Mouse (Mus musculus) liver, embryonic 14.5 days (tissue): ENCODE measurements around the gene 4930426L09Rik. TPM values are rescaled to one million over a fixed set of nuclear protein-coding genes. Genes with fewer than 3 reads are reported as not detected.

ENCODE experiments used
- ATAC-seq: fragments of 200-750 bp; cut with Nextera tagmentation; 2 replicates; pipeline ENCODE4 v1.8.0; 2017; ENCODE audit warnings: moderate number of reproducible peaks, mild to moderate bottlenecking, moderate library complexity; ENCODE audit not compliant: insufficient read depth
- DNase-seq, 3 experiments: peaks; one replicate each; pipeline ENCODE4 v3.0.0-alpha.2; 2012 to 2013; ENCODE audit warnings: low read depth in 3 of 3, low spot score in 3 of 3
- H3K27ac ChIP-seq: fragments of 300-500 bp; sonication (generic); 2 replicates; pipeline ENCODE4 v1.5.1; 2014; ENCODE audit warnings: moderate library complexity, mild to moderate bottlenecking, control low read depth, inconsistent platforms
- H3K27me3 ChIP-seq: fragments of 300-500 bp; sonication (generic); 2 replicates; pipeline ENCODE4 v1.6.1; 2014; ENCODE audit warnings: mild to moderate bottlenecking, low read length, moderate library complexity; ENCODE audit not compliant: control insufficient read depth, insufficient read depth
- H3K36me3 ChIP-seq: fragments of 300-500 bp; sonication (generic); replicated peaks from 2 replicates; pipeline ENCODE4 v1.6.1; 2014; ENCODE audit warnings: low read depth; ENCODE audit not compliant: control insufficient read depth, insufficient read depth
- H3K4me1 ChIP-seq, 2 experiments: fragments of 200-500 bp in 1 of 2; fragments of 300-500 bp in 1 of 2; sonication (generic) in 1 of 2; replicated peaks; 2 replicates each; pipeline ENCODE4 v1.6.1; 2012 to 2014; ENCODE audit warnings: antibody characterized with exemption in 1 of 2, inconsistent platforms in 1 of 2, low read length in 1 of 2; ENCODE audit not compliant: control insufficient read depth in 2 of 2, insufficient read depth in 2 of 2
- H3K4me2 ChIP-seq: fragments of 300-500 bp; sonication (generic); 2 replicates; pipeline ENCODE4 v1.6.1; 2014; ENCODE audit warnings: low read depth, mild to moderate bottlenecking, control low read depth, moderate library complexity
- H3K4me3 ChIP-seq, 2 experiments: fragments of 200-500 bp in 1 of 2; fragments of 300-500 bp in 1 of 2; sonication (generic) in 1 of 2; 2 replicates each; pipeline ENCODE4 v1.5.1; 2012 to 2014; ENCODE audit warnings: low read depth in 2 of 2, low read length in 2 of 2, mild to moderate bottlenecking in 2 of 2, control low read depth in 1 of 2, inconsistent platforms in 1 of 2, moderate library complexity in 1 of 2; ENCODE audit not compliant: insufficient read depth in 1 of 2
- H3K9ac ChIP-seq: fragments of 300-500 bp; sonication (generic); replicated peaks from 2 replicates; pipeline ENCODE4 v1.6.1; 2014; ENCODE audit warnings: mild to moderate bottlenecking, control low read depth, moderate library complexity
- H3K9me3 ChIP-seq: fragments of 300-500 bp; sonication (generic); 2 replicates; pipeline ENCODE4 v1.6.1; 2016; ENCODE audit warnings: low read length, mixed read lengths; ENCODE audit not compliant: control insufficient read depth
- CTCF ChIP-seq: IDR thresholded peaks from 2 replicates; pipeline ENCODE4 v1.5.1; 2016; ENCODE audit warnings: antibody characterized with exemption, low read depth, control low read depth
- EP300 ChIP-seq: IDR thresholded peaks from 2 replicates; pipeline ENCODE4 v1.6.1; 2016; ENCODE audit warnings: antibody characterized with exemption, low read depth
- WGBS: fragments of 180-500 bp; shearing (Covaris S2); extraction: QIAGEN DNeasy Blood & Tissue Kit; methylation state at CpG from one replicate; pipeline ENCODE4 v1.1.7; 2014; ENCODE audit not compliant: insufficient replicate concordance; 5-methylcytosine and 5-hydroxymethylcytosine counted together
- polyA plus RNA-seq, 2 experiments: library from polyadenylated mRNA; depleted of rRNA in 1 of 2; stranded (reverse) in 1 of 2; unstranded in 1 of 2; fragments of >200 nt; fragmentation: Nextera tagmentation in 1 of 2; extraction: Ambion mirVana in 1 of 2; gene quantifications; 2 replicates each; pipeline versions ENCODE4 v1.2.1 to v1.2.3; 2012 to 2014

The 4930426L09Rik gene
- polyA plus RNA-seq, 2 experiments: 0.22 to 0.28 TPM

GRCm38 (mm10) chr2:18967451-18968063 is 30.6 kb upstream of the 4930426L09Rik start:
- DNase-seq (no peak), ATAC-seq (no peak)
- H3K27me3 ChIP-seq: no peaks in the 10 kb centered on the region
- no peaks in the 10 kb centered on the region for H3K9me3 ChIP-seq
- no peaks in the 10 kb centered on the region; the same call in 1 of the 2 replicates for H3K36me3 ChIP-seq
- no peak for TF ChIP-seq EP300
- no peak for TF ChIP-seq CTCF
- H3K4me1 ChIP-seq: peaks cover 41 to 53% of the 10 kb centered on the region in 2 experiments
- no peak overlapping the region for H3K4me2 ChIP-seq
- H3K27ac ChIP-seq: no peak overlapping the region
- no peak overlapping the region for H3K9ac ChIP-seq
- 86% methylated on average over 5 of the region's 5 CpGs for WGBS
- H3K4me3 ChIP-seq: no peak overlapping the region

- H3K9me3 ChIP-seq: peaks cover 4% of the 10 kb centered on the region
- peak overlapping the region in 1 of 2 experiments; percentile 25; a peak in 2 of 4 replicates for H3K4me3 ChIP-seq
- no peaks in the 10 kb centered on the region; the same call in 1 of the 2 replicates for H3K36me3 ChIP-seq
- WGBS: 13% methylated on average over 5 of the region's 5 CpGs
- DNase-seq: peak; percentile 50 to 60 (median 56)
- peak overlapping the region; percentile 54 for H3K9ac ChIP-seq
- TF ChIP-seq EP300 (peak; percentile 84), CTCF (no peak)
- peak; percentile 95 for ATAC-seq
- H3K27me3 ChIP-seq: no peaks in the 10 kb centered on the region
- H3K4me2 ChIP-seq: peak overlapping the region; percentile 57
- H3K4me1 ChIP-seq: peaks cover 45 to 49% of the 10 kb centered on the region in 2 experiments
- peak overlapping the region; percentile 88 for H3K27ac ChIP-seq
Measured at GRCm38 (mm10) chr2:18969066-18969681, 29.0 kb upstream of the 4930426L09Rik start.

- WGBS: 62% methylated on average over 2 of the region's 2 CpGs
- DNase-seq (no peak), ATAC-seq (no peak)
- no peak overlapping the region for H3K4me3 ChIP-seq
- H3K9ac ChIP-seq: peak overlapping the region; percentile 54; the same call in 1 of the 2 replicates
- H3K27ac ChIP-seq: peak overlapping the region; percentile 88
- no peak overlapping the region for H3K4me2 ChIP-seq
- peaks cover 51% of the 10 kb centered on the region in 2 experiments for H3K4me1 ChIP-seq
- no peaks in the 10 kb centered on the region; the same call in 1 of the 2 replicates for H3K36me3 ChIP-seq
- TF ChIP-seq CTCF (no peak), EP300 (no peak)
- H3K9me3 ChIP-seq: peaks cover 4% of the 10 kb centered on the region
- no peaks in the 10 kb centered on the region for H3K27me3 ChIP-seq
Measured at GRCm38 (mm10) chr2:18970461-18970860, 27.7 kb upstream of the 4930426L09Rik start.

GRCm38 (mm10) chr2:18971564-18971963 is 26.6 kb upstream of the 4930426L09Rik start:
- WGBS: 76% methylated on average over 3 of the region's 3 CpGs
- Histone ChIP-seq H3K36me3 (no peaks in the 10 kb centered on the region; the same call in 1 of the 2 replicates), H3K9me3 (peaks cover 4% of the 10 kb centered on the region), H3K27ac (no peak overlapping the region), H3K4me1 (peaks cover 50 to 52% of the 10 kb centered on the region in 2 experiments), H3K27me3 (no peaks in the 10 kb centered on the region), H3K4me2 (no peak overlapping the region), H3K4me3 (no peak overlapping the region), H3K9ac (no peak overlapping the region)
- DNase-seq (no peak), ATAC-seq (no peak)
- TF ChIP-seq CTCF: no peak
- TF ChIP-seq EP300: no peak
